Mouse (Mus musculus): ENCODE results near the gene Chst11. TPM values are rescaled to one million over a fixed set of nuclear protein-coding genes. Genes with fewer than 3 reads are reported as not detected.
A peak's percentile ranks its signal among the peaks of the same experiment; 100 is the strongest.

The Chst11 gene
- polyA plus RNA-seq, 1 experiment from 2014 or later, result 2.0 TPM

DNA sequence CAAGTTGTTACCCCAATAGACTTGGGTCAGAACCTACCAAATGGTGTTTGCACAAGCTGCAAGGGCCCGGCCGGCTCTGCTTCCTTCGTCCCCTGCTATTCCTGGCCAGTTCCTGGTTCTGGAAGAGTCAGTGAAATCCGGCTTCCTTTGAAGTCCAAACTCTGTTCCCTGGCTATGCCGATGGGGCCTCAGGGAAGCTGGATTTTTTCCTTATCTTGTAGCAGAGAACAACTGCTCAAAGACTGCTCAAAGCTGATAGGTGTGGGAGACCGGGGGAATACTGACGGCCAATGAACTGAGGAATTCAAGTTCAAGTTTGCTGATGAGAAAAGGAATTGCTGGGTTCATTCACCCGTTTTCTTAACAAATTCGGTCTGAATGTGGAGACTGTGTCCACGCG lies 13.7 kb upstream of the Chst11 start:
- H3K27me3 ChIP-seq, result no peaks in the 10 kb centered on the region
- no peaks in the 10 kb centered on the region for H3K9me3 ChIP-seq (replicated peaks)
- no peak for ATAC-seq (replicated peaks; ENCODE audit: insufficient number of reproducible peaks, insufficient read depth, low FRiP score, low read depth)
- peaks cover 19% of the 10 kb centered on the region for H3K4me1 ChIP-seq (replicated peaks)
- H3K27ac ChIP-seq, result no peak overlapping the region
- no peak overlapping the region for H3K4me3 ChIP-seq
- H3K9ac ChIP-seq, result no peak overlapping the region
- peak overlapping the region; percentile 26; the same call in 1 of the 2 replicates for H3K4me2 ChIP-seq
- H3K36me3 ChIP-seq, result no peaks in the 10 kb centered on the region
- 28% methylated on average over 11 of the region's 11 CpGs for WGBS

DNA sequence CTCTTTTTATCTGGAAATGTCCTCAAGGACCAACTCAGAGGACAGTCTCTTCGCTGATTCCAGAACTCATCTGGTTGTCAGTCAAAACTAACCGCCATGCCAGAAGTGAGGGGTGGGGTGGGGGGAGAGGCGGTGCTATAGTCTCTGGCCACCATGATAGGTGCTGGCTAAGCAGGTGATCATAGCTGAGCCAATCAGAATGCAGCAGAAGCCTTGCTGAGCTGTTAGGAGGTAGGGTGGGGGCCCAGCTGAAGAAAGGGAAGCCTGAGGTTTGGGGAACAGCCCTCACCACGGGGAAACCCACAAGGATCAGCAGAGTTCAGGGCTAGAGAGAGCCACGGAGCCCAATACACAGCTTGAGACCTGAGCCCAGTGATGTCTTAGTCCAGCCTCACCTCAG lies 11.1 kb upstream of the Chst11 start:
- WGBS, result 82% methylated on average over 5 of the region's 5 CpGs
- H3K27me3 ChIP-seq, result no peaks in the 10 kb centered on the region
- ATAC-seq (replicated peaks; ENCODE audit: insufficient number of reproducible peaks, insufficient read depth, low FRiP score, low read depth), result no peak

DNA sequence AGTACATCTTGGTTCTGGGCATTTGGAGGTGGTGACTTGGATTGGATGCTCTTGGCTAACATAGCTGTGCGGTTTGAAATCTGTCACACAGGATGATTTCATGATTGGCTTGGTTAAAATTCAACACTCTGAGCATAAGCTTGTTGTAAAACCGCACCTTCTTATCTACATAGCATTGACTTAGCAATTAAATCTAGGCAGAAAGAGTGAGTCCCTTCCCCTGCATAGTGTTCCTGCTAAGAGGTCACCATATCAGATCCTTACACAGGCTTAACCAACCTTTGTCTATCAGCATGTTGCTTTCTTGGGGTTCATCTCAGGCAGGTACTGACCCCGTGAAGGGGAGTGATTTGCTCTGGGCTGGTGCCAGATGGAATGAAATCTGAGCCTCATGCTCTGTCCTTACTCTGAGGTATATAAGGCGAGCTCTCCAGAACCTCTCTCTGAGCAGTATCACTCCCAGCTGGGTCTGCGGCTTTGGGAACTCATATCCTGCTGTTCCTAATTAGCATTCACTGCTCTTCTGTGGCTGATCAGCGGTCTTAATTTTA lies 10.6 kb upstream of the Chst11 start:
- H3K4me3 ChIP-seq, result no peak overlapping the region
- no peaks in the 10 kb centered on the region for H3K27me3 ChIP-seq
- H3K36me3 ChIP-seq, result no peaks in the 10 kb centered on the region
- H3K4me2 ChIP-seq, result no peak overlapping the region
- no peaks in the 10 kb centered on the region for H3K9me3 ChIP-seq (replicated peaks)
- H3K4me1 ChIP-seq (replicated peaks), result peaks cover 15% of the 10 kb centered on the region
- no peak overlapping the region for H3K9ac ChIP-seq
- no peak overlapping the region for H3K27ac ChIP-seq
- 57% methylated on average over 6 of the region's 6 CpGs for WGBS
- ATAC-seq (replicated peaks; ENCODE audit: insufficient number of reproducible peaks, insufficient read depth, low FRiP score, low read depth), result no peak

More for the DNA sequence above, 11.1 kb upstream of the Chst11 start:
- Histone ChIP-seq H3K27ac (no peak overlapping the region), H3K4me3 (no peak overlapping the region), H3K36me3 (no peaks in the 10 kb centered on the region), H3K9me3 (replicated peaks) (no peaks in the 10 kb centered on the region), H3K4me2 (no peak overlapping the region), H3K9ac (no peak overlapping the region), H3K4me1 (replicated peaks) (peaks cover 19% of the 10 kb centered on the region)

DNA sequence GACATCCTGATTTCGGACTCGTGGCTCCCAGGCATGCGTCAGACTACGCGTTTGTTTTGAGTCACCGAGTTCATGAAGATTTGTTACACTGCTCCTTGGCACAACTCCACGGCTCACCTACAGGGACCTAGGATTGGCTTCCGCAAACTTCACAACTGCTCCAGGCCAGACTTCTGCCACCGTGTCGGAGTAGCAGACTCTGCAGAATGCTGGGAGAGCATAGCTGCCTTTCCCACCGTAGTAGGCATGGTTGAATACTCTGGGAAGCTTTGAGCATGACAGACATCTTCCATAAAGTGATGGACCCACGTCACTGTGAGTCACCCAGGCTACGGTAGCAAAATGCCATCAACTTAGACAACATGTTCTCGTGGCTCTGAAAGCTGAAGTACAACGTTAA lies 9.5 kb upstream of the Chst11 start:
- no peak overlapping the region for H3K4me3 ChIP-seq
- ATAC-seq (replicated peaks; ENCODE audit: insufficient number of reproducible peaks, insufficient read depth, low FRiP score, low read depth), result no peak
- no peak overlapping the region for H3K4me2 ChIP-seq
- 77% methylated on average over 15 of the region's 15 CpGs for WGBS
- peaks cover 8% of the 10 kb centered on the region; the same call in 1 of the 2 replicates for H3K27me3 ChIP-seq
- no peak overlapping the region for H3K9ac ChIP-seq
- no peaks in the 10 kb centered on the region for H3K36me3 ChIP-seq
- H3K9me3 ChIP-seq (replicated peaks), result no peaks in the 10 kb centered on the region
- H3K4me1 ChIP-seq (replicated peaks), result peaks cover 13% of the 10 kb centered on the region
- H3K27ac ChIP-seq, result no peak overlapping the region

DNA sequence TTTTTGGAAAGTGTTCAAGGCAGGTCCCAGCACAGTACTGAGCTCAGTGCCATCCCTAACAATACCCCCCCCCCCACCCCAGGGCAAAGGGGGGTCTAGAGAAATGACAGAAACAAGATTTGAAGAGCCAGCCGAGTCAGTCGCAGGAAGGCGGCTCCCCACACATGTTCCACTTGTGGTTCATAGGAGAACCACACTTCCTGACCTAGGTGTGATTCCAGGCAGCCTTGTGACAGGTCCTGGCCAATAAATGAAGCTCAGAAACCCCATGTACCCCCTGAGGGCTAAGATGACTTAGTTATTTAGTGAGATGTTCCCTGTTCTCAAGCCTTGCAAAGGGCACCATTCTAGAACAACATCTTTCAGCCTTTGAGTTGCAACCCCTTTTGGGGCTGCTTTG lies 3.0 kb upstream of the Chst11 start:
- Histone ChIP-seq H3K27ac (no peak overlapping the region), H3K4me1 (replicated peaks) (peaks cover 15% of the 10 kb centered on the region), H3K9me3 (replicated peaks) (no peaks in the 10 kb centered on the region), H3K9ac (no peak overlapping the region), H3K36me3 (no peaks in the 10 kb centered on the region), H3K27me3 (peaks cover 31% of the 10 kb centered on the region), H3K4me3 (no peak overlapping the region), H3K4me2 (no peak overlapping the region)
- no peak for ATAC-seq (replicated peaks; ENCODE audit: insufficient number of reproducible peaks, insufficient read depth, low FRiP score, low read depth)
- WGBS, result 59% methylated on average over 3 of the region's 3 CpGs

DNA sequence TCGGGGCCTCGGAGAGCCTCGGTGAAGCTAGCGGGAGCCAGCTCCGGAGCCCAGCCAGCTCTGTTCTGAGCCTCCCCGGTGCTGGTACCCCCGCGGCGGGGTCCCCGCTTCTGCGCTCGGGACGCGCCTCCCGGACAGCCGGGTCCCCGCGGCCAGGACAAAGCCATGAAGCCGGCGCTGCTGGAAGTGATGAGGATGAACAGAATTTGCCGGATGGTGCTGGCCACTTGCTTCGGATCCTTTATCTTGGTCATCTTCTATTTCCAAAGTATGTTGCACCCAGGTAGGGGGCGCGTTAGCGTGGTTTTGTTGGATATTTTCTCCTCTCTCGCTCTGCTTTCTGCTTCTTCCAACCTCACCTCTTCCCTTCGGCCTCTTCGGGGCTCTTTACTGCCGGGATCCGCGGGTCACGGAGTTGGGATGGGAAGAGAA lies 418 bp downstream of the Chst11 start:
- Histone ChIP-seq H3K27ac (peak overlapping the region; percentile 87), H3K36me3 (no peaks in the 10 kb centered on the region), H3K4me1 (replicated peaks) (peaks cover 39% of the 10 kb centered on the region), H3K9me3 (replicated peaks) (no peaks in the 10 kb centered on the region), H3K9ac (peak overlapping the region; percentile 81), H3K27me3 (peaks cover 24% of the 10 kb centered on the region), H3K4me2 (peak overlapping the region; percentile 98), H3K4me3 (peak overlapping the region; percentile 88)
- ATAC-seq (replicated peaks; ENCODE audit: insufficient number of reproducible peaks, insufficient read depth, low FRiP score, low read depth), result no peak; the same call in 1 of the 2 replicates
- under 1% methylated on average over 32 of the region's 32 CpGs for WGBS

DNA sequence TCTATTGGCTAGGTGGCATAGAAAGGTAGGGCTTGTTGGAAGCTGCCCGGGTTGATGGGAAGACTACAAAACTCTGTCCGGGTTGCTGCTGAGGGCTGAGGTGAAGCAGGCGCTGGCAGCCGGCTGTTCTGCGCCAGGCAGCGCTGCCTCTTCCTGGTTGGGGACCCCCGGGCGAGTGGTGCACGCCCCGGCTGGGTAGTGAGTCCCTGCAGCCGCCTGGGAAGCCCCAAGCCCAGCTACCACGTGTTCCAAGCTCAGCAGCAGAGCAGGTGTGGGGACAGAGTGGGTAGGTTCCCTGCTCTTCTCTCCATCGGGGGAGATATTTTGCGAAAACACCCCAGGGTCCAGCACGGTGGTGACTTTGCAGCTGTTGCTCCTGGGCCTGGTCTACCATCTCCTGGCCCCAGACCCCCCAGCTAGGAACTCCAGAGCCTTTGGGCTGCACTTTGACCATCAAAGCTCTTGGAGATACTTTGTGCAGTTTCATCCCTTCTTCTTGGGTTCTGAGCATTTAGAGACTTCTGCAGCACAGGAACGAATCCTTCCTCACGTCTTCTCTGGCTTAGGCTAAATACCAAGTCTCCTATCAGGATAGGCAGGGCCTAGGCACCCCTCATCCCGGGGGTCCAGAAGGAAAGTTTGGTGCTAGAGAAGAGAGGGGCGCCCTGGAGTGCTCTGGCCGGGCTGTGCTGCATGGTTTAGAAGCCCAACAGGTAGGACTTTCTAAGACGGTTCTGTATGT lies 1.1 kb downstream of the Chst11 start:
- peak overlapping the region; percentile 81 for H3K9ac ChIP-seq
- no peaks in the 10 kb centered on the region for H3K36me3 ChIP-seq
- peak overlapping the region; percentile 88 for H3K4me3 ChIP-seq
- H3K4me2 ChIP-seq, result peak overlapping the region; percentile 98
- H3K9me3 ChIP-seq (replicated peaks), result no peaks in the 10 kb centered on the region
- 6% methylated on average over 21 of the region's 21 CpGs for WGBS
- peak overlapping the region; percentile 87 for H3K27ac ChIP-seq
- ATAC-seq (replicated peaks; ENCODE audit: insufficient number of reproducible peaks, insufficient read depth, low FRiP score, low read depth), result no peak
- peaks cover 46% of the 10 kb centered on the region for H3K4me1 ChIP-seq (replicated peaks)
- peaks cover 22% of the 10 kb centered on the region for H3K27me3 ChIP-seq

DNA sequence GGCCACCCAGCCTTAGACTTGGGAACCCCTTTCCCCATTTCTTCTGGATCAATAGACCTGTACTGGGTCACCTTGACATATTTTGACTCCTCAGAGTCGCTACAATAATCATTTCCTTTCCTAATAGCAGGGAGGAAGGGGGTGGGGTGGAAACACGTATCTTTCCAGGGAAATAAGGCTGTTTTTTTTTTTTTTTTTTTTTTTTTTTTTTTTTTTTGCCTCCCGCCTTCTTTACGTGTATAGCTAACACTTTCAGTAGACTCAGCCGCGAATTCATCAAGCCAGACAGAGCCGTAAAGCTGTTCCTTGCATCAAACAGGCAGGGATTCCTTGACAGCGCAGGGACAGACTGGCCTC lies 1.7 kb downstream of the Chst11 start:
- ATAC-seq (replicated peaks; ENCODE audit: insufficient number of reproducible peaks, insufficient read depth, low FRiP score, low read depth), result no peak
- no peaks in the 10 kb centered on the region for H3K36me3 ChIP-seq
- H3K27me3 ChIP-seq, result peaks cover 18% of the 10 kb centered on the region
- no peaks in the 10 kb centered on the region for H3K9me3 ChIP-seq (replicated peaks)
- WGBS, result 25% methylated on average over 8 of the region's 8 CpGs
- peak overlapping the region; percentile 88 for H3K4me3 ChIP-seq
- peaks cover 52% of the 10 kb centered on the region for H3K4me1 ChIP-seq (replicated peaks)
- H3K27ac ChIP-seq, result peak overlapping the region; percentile 87; the same call in 1 of the 2 replicates
- H3K4me2 ChIP-seq, result peak overlapping the region; percentile 98
- H3K9ac ChIP-seq, result peak overlapping the region; percentile 81

DNA sequence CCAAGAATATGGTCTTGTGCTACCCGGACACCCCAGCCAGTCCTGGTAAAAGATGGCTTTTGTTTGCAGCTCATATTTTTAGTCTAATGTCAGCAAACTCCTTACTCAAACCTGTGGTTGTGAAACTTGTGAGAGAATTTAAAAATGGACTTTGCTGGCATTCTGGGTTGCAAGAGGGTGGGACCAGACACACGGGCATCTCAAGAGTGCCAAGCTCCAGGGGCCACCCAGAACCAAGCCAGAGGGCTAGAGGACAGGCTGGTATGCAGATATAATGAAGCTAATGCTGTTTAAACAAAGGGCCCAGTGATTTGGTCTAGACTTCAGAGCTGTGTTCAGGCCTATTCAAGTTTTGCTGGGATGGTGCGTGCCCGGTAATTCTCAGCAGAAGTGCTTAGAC lies 2.1 kb downstream of the Chst11 start:
- 40% methylated on average over 4 of the region's 4 CpGs for WGBS
- H3K9ac ChIP-seq, result peak overlapping the region; percentile 81; the same call in 1 of the 2 replicates
- H3K36me3 ChIP-seq, result no peaks in the 10 kb centered on the region
- no peak overlapping the region for H3K27ac ChIP-seq
- no peak for ATAC-seq (replicated peaks; ENCODE audit: insufficient number of reproducible peaks, insufficient read depth, low FRiP score, low read depth)
- H3K27me3 ChIP-seq, result peaks cover 15% of the 10 kb centered on the region
- peak overlapping the region; percentile 88 for H3K4me3 ChIP-seq
- H3K9me3 ChIP-seq (replicated peaks), result no peaks in the 10 kb centered on the region
- peaks cover 56% of the 10 kb centered on the region for H3K4me1 ChIP-seq (replicated peaks)
- peak overlapping the region; percentile 98 for H3K4me2 ChIP-seq

DNA sequence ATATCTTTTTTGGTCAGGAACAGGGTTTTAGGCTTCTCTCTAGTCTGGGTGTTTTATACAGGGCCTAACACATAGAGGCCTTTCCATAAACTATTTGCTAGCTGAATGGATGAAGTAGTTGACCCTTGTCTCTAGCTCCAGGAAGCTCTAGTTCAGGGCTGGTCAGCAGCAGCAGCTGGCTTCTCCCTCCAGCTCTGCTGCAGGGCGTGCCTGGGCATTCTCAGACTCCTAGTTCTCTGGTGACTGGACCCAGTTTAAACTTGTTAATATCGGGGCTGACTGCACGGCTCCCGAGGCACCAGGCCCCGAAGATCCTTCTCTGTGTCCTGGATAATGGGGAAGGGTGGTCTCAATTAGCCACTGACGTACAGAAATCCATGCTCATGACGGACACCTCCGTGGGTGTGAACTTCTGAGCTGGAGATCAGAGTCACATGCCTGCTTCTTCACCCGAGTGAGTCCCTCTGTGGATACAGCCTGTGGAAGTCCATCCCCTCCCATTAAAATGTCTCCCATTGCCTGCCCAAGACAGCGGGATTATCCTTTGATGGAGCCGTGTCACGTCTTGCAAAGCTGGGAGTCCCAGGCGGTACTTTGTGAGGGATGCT lies 4.2 kb downstream of the Chst11 start:
- no peak for ATAC-seq (replicated peaks; ENCODE audit: insufficient number of reproducible peaks, insufficient read depth, low FRiP score, low read depth)
- Histone ChIP-seq H3K36me3 (no peaks in the 10 kb centered on the region), H3K27me3 (no peaks in the 10 kb centered on the region), H3K4me1 (replicated peaks) (peaks cover 63% of the 10 kb centered on the region), H3K4me3 (no peak overlapping the region), H3K27ac (no peak overlapping the region), H3K9ac (no peak overlapping the region), H3K4me2 (no peak overlapping the region), H3K9me3 (replicated peaks) (no peaks in the 10 kb centered on the region)
- WGBS, result 72% methylated on average over 13 of the region's 13 CpGs

DNA sequence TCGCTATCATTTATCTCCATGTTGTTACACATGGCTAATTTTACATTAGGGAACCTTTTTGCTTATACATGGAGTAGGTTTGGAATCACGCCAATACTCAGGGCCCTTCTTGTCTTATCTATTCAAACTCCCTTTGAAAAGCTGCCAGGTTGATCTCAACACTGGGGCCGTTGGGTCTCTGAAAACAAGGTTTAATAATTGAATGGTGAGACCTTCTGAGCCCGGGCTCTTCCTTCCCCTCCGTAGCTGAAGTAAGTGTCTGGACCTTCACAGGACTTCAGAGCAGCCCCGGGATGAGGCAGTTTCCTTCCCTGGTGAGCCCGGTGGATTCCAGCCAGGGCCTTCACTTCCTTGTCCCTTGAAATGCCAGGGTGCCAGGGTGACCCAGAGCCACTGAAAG lies 5.6 kb downstream of the Chst11 start:
- Histone ChIP-seq H3K27me3 (no peaks in the 10 kb centered on the region), H3K9ac (no peak overlapping the region), H3K4me3 (no peak overlapping the region), H3K27ac (peak overlapping the region; percentile 50), H3K9me3 (replicated peaks) (no peaks in the 10 kb centered on the region), H3K36me3 (no peaks in the 10 kb centered on the region), H3K4me1 (replicated peaks) (peaks cover 59% of the 10 kb centered on the region), H3K4me2 (peak overlapping the region; percentile 31)
- ATAC-seq (replicated peaks; ENCODE audit: insufficient number of reproducible peaks, insufficient read depth, low FRiP score, low read depth), result no peak
- WGBS, result 5% methylated on average over 7 of the region's 7 CpGs
